Mouse (Mus musculus) spleen, adult 12 weeks (tissue): Measurements from ENCODE around the gene Dcaf11.

Source experiments
- DNase-seq: peaks from one replicate; pipeline ENCODE4 v3.0.0; 2022; ENCODE audit warnings: low spot score

Dcaf11 gene

DNA sequence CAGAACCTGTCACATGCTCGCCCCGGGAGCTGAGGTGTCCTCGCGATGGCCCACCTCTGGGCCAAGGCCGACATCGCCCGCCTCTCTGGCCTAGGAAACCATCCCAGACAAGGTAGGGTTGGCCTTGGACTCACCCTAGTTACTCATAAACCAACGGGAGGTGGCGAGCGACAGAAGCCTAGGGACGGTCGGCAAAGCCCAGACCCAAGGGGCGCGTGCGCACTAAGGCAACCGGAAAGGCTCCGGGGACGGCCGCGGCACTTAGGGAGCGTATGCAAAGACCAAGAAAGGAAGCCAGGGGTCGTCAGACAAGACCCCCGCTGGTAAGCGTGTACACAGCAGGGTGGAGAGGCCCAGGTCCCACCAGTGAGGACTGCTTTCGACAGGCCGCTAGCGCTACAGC is at the start of gene Dcaf11:
Gene Dcaf11 (plus strand): TSS at position 208 of the 403 bp plus-strand sequence.
- peak; percentile 86 for DNase-seq

DNA sequence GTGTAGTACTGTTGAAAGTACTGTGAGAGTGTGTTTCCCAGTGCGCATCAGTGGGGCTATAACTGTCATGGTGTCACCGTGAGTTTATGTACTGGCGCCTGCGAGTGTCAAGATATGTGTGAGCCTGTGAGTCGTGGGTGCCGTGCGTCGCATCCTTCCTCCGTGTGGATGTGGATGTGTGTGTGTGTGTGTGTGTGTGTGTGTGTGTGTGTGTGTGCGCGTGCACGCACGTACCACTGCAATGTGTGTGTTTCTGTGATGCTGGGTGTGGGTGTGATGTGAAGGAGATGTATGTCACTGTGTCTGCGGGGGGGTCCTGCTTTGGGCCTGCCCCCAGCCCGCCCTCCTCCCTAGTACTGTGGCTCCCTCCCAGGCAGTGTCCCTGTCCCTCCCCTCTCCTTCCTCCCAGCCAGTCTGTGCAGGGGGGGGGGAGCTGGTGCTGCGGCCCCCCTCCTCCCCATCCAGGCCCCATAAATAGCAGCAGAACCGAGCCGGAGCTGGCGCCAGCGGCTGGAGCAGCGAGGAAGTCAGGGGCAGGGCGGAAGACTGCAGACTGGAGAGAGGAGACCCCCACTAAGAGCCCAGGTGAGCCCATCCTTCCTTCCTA is 49.6 kb upstream of the Dcaf11 start, which contains the start of gene Cpne6:
Gene Cpne6 (plus strand): TSS at position 321 of the 607 bp plus-strand sequence.
- DNase-seq, result no peak

DNA sequence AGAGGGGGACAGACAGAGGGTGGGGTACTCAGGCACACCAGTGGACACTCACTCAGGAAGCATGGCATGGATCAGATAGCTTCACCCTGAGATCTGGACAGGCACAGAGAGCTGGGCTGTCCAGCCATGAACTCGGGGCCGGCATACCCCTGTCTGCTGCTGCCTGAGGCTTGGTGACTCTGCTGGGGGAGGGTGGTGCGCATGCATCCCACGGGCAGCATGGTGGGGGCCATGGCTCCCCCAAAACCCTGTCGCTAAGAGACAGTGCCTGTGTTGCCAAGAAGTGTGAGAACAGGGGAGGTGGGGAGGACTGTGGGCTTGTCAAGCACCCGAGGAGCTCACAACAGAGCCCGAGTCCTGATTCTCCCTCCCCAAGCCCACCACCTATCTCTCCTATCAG is 48.8 kb upstream of the Dcaf11 start:
- no peak for DNase-seq

DNA sequence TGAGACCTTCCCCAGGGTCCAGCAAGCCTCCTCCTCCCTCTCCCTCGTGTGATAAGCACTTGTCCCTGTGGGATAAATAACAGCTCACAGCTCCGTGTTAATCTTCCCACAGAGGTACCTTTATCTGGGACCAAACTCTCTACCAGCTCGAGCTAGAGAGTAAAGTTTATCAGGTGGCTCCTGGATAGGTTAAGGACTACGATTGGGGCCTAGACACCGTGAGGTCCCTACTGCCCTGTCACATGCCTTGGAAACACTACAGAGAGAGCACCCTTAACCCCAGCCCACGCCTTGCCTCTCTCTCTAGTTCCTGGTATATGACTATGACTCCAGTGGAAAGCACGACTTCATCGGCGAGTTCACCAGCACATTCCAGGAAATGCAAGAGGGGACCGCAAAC is 45.9 kb upstream of the Dcaf11 start:
- no peak for DNase-seq

DNA sequence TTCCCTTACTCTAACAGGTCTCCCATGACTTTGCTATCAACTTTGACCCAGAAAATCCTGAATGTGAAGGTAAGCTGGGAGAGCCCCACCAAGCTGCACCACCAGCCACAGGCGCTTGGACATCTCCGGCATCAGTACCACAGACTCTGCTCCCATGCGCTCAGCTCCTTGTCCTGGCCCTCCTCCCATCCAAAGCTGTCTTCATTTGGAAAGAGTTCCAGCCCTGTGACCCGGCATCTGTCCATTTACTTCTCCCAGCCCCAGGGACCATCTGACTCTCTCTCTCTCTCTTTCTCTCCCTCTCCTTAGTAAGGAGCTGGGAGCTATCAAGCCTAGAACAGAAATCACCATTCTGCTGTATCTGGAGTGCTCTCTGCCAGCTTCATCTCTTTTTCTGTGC is 44.0 kb upstream of the Dcaf11 start:
- no peak for DNase-seq

DNA sequence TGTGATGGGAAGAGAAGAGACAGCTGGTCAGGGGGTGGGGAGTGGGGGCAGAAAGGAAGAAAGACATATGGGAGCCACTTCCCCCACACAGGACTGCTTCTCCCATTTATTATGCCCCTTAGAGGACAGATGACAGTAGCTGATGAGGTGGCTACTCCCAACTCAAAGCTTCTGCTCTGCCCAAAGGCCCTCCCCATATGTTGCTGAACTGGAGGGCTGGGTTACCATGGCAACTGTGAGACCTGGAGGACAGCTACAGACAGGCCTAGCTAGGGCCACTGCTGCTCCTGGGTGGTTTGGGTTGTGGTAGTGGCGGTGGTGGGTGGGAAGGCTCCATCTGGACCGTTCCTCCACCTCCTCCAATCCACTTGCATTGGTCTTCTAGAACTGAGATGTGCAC is 40.9 kb upstream of the Dcaf11 start:
- no peak for DNase-seq

GRCm38 (mm10) chr14:55519604-55520003 is 40.2 kb upstream of the Dcaf11 start:
- DNase-seq, result no peak

GRCm38 (mm10) chr14:55520451-55521361 is 39.1 kb upstream of the Dcaf11 start:
- no peak for DNase-seq

DNA sequence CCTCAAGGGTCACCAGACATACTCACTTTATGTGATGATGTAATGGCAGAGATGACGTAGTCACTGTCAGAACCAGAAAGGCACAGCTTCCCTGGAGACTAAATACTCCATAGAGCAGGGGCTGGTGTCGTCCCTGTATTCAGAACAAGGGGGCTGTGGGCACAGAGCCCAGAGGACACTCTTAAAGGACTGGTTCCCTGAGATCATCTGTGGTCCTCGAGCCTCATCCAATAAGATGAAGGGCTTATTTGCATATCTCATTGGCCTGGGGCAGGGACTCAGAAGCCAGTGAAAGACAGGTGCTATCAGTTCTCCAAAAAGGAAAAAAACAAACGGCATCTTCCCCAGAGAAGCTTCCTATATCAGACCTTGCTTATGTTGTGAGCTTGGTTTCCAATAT is 35.7 kb upstream of the Dcaf11 start:
- DNase-seq, result no peak

DNA sequence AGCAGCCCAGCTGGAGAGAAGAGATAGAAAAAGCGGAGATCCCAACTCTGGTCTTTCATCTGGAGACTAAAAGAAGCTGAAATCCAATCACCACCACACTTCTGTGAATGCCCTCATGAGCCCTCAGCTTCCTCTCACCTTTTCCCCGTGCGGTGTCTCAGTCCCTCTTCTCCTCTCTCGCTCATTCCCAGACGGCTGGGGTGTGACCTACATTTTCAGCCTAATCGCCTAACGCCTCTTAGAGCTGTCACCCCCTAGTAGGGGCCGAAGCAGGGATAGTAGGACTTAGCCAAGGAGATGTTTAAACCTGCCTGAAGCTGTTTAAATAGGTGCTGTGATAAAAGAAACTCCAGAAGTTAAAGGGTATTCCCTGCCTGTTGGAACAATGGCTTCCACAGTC is 35.0 kb upstream of the Dcaf11 start, which contains the start of gene Nrl:
Gene Nrl (minus strand): TSS at position 197 of the 400 bp plus-strand sequence.
- no peak for DNase-seq

DNA sequence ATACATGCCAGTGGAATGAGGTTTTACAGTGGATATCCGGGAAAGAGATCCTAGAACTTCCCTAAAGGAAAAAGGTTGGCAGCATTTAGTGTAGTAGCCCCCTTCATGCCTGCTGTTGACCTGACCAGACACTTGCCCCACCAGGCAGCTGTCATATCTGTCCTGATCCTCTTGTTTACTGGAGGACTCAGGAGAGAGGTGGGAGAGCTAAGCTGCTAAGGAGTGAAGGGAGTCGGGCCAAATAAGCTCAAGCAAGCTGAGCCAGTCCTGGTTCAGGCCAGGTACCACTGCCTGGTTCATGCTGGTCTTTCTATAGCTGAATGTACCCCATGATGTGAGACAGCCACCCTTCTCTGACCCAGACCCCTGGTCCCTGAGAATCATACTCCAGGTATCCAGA is 33.1 kb upstream of the Dcaf11 start:
- no peak for DNase-seq

DNA sequence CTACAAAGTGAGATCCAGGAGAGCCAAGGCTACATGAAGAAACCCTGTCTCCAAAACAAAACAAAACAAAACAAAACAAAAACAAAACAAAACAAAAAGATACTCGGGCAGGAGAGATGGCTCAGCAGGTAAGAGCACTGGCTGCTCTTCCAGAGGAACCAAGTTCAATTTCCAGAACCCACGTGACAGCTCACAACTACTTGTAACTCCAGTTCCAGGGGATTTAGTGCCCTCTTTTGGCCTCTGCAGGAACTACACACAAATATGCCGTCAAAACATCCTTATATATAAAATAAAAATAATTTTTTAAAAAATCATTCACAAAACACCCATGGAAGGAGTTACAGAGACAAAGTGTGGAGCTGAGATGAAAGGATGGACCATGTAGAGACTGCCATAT is 31.9 kb upstream of the Dcaf11 start:
- peak; percentile 39 for DNase-seq

GRCm38 (mm10) chr14:55536116-55536745 is 23.6 kb upstream of the Dcaf11 start:
- DNase-seq, result peak; percentile 32

- DNase-seq, result peak; percentile 84
These were observed 19.6 kb upstream of the Dcaf11 start, which contains the start of gene Pck2 for GRCm38 (mm10) chr14:55540067-55540786. Gene Pck2, plus strand, starts transcription at chr14:55540266.

DNA sequence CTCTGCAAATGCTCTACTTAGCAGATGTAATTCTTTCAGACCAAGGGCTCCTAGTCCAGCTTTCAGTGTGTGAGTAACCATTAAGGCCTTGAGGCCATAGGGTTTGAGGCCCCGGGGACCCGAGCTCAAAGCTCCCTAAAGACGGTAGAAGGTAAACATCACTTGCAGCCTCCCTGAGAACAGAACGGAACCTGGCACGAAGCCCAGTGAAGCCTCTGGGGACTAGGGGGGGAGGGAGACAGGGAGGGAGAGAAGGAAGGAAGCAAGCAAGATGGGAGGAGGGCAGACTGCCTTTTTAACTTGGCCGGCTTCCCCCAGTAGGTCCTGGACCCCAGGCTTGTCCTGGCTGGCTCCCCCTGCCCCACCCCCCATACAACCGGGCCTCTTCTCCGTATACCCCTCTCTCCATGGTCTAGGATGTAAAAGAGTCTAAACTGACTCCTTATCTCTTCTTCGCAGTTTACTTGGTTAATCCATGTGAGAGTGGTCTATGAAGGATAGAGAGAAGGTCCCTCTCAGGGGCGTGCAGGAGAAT is 19.0 kb upstream of the Dcaf11 start:
- DNase-seq, result peak; percentile 73

GRCm38 (mm10) chr14:55542268-55542667 is 17.5 kb upstream of the Dcaf11 start:
- peak; percentile 69 for DNase-seq

- DNase-seq, result no peak
These were observed 15.5 kb upstream of the Dcaf11 start for GRCm38 (mm10) chr14:55544334-55544733.

DNA sequence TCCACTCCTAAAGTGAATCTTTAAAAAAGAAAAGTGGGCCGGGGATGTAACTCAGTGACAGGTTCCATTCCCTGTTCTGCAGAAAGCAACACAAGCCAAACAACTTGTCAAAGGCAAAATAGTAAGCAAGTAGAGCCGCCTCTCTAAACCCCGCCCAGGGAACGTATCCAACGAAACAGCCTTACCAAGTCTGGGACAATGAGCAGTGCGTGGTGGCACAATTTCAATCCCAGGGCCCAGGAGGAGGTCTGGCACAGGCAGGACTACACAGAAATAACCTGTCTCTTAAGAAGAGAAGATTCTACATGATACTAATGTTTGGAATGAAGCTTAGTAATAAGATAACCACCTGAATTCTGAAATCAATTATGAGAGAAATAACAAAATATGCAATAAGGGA is 9.6 kb upstream of the Dcaf11 start:
- DNase-seq, result no peak

DNA sequence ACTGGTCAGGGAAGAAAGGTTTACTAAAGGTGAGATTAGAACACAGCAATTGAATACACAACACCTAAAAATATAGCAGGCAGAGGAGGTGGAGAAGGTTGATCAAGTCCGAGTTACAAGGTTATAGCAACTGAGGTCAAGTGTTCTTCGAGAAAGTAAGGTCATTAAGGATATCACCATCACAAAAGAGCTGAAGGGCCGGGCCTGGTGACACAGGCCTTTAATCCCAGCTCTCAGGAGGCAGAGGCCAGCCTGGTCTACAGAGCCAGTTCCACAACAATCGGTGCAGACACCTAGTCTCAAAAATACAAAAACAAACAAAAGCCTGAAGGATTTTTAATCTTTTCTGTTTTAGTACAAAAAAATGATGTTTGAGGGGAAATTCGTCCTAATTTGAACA is 8.5 kb upstream of the Dcaf11 start:
- DNase-seq, result no peak

- no peak for DNase-seq
These were observed 8.0 kb upstream of the Dcaf11 start for GRCm38 (mm10) chr14:55551794-55552193.

DNA sequence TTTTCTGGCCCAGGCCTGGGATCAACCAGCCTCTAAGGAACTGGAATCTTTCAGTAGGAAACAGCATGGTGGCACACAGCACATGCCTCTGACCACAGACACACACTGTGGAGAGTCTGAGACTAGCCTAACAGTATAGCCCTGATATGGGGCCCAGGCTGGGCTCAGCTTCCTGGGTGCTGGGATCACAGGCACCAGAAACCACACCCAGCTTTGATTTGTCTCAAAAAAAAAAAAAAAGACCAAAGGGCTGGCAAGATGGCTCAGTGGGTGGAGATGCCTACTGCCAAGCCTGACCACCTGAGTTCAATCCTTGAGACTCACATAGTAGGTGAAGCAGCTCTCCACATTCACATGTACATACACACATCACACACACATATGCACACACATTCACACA is 5.2 kb upstream of the Dcaf11 start:
- no peak for DNase-seq

DNA sequence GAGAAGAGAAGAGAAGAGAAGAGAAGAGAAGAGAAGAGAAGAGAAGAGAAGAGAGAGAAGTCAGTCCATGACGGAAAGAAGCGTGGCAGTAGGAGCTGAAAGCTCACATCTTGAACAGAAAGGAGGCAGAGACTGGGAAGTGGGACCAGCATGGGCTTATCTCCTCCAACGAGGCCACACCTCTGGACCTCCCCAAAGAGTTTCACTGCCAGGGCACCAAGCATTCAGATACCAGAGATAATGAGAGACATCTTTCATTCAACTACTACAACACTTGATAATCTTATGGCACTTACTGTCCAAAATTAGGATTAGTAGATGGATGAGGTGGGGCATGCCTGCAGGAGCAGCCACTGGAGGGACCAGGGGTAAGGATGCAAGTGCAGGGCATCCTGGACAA is 4.0 kb upstream of the Dcaf11 start:
- DNase-seq, result no peak
